Mouse (Mus musculus) Muller cell, postnatal 12 days (primary cell): ENCODE results near the gene Hs3st3b1.

ENCODE experiments used
- DNase-seq: peaks from one replicate; pipeline ENCODE4 v3.0.0-alpha.2; 2015; ENCODE audit errors: inconsistent ontology term

The Hs3st3b1 gene

GRCm38 (mm10) chr11:63923386-63923785 is 1.3 kb upstream of the Hs3st3b1 start:
- peak; percentile 35 for DNase-seq

- DNase-seq = peak; percentile 35
These were observed 792 bp downstream of the Hs3st3b1 start for GRCm38 (mm10) chr11:63921044-63921951.

GRCm38 (mm10) chr11:63920531-63920930 is 1.6 kb downstream of the Hs3st3b1 start:
- peak; percentile 79 for DNase-seq

GRCm38 (mm10) chr11:63919211-63920098 is 2.6 kb downstream of the Hs3st3b1 start:
- DNase-seq = no peak

- no peak for DNase-seq
These were observed 3.6 kb downstream of the Hs3st3b1 start for GRCm38 (mm10) chr11:63918321-63919105.

- DNase-seq = no peak
These were observed 4.5 kb downstream of the Hs3st3b1 start for GRCm38 (mm10) chr11:63917561-63917960.

- peak; percentile 60 for DNase-seq
These were observed 7.7 kb downstream of the Hs3st3b1 start for GRCm38 (mm10) chr11:63914388-63914787.

- no peak for DNase-seq
These were observed 8.2 kb downstream of the Hs3st3b1 start for GRCm38 (mm10) chr11:63913936-63914335.

GRCm38 (mm10) chr11:63911001-63911400 is 11.1 kb downstream of the Hs3st3b1 start:
- no peak for DNase-seq

- peak; percentile 45 for DNase-seq
These were observed 12.1 kb downstream of the Hs3st3b1 start for GRCm38 (mm10) chr11:63909961-63910360.

GRCm38 (mm10) chr11:63908500-63908899 is 13.6 kb downstream of the Hs3st3b1 start:
- no peak for DNase-seq

- no peak for DNase-seq
These were observed 15.3 kb downstream of the Hs3st3b1 start for GRCm38 (mm10) chr11:63906552-63907353.

- DNase-seq = no peak
These were observed 17.3 kb downstream of the Hs3st3b1 start for GRCm38 (mm10) chr11:63904787-63905186.

GRCm38 (mm10) chr11:63898509-63899168 is 23.5 kb downstream of the Hs3st3b1 start:
- peak; percentile 46 for DNase-seq

GRCm38 (mm10) chr11:63897856-63898508 is 24.1 kb downstream of the Hs3st3b1 start:
- no peak for DNase-seq

- no peak for DNase-seq
These were observed 25.1 kb downstream of the Hs3st3b1 start for GRCm38 (mm10) chr11:63897011-63897410.

GRCm38 (mm10) chr11:63894188-63894587 is 27.9 kb downstream of the Hs3st3b1 start:
- no peak for DNase-seq

- DNase-seq = no peak
These were observed 28.5 kb downstream of the Hs3st3b1 start for GRCm38 (mm10) chr11:63893557-63893956.

- peak; percentile 46 for DNase-seq
These were observed 30.5 kb downstream of the Hs3st3b1 start for GRCm38 (mm10) chr11:63891479-63892020.
